Mouse (Mus musculus): Measurements from ENCODE around the gene Lin7b. TPM values are rescaled to one million over a fixed set of nuclear protein-coding genes. Genes with fewer than 3 reads are reported as not detected.

Lin7b gene
- polyA plus RNA-seq (2012; ENCODE audit: insufficient read depth, low replicate concordance) = 4.1 TPM in 1 of 2 replicates, not detected in the other

GRCm38 (mm10) chr7:45370475-45371311, at the start of gene Lin7b:
Gene Lin7b (minus strand): TSS chr7:45370583.
- Histone ChIP-seq H3K27me3 (replicated peaks) (peaks cover 40% of the 10 kb centered on the region), H3K4me3 (replicated peaks) (peak within 1 kb of the TSS; percentile 92), H3K9me3 (no peaks in the 10 kb centered on the region), H3K4me1 (peaks cover 66% of the 10 kb centered on the region), H3K36me3 (replicated peaks; ENCODE audit: low read length) (peaks cover 40% of the 10 kb centered on the region)
- TF ChIP-seq FLI1 (IDR thresholded peaks at IDR 0.05; ENCODE audit: low read length) (no peak), GATA1 (IDR thresholded peaks at IDR 0.05; ENCODE audit: borderline replicate concordance, low read length) (no peak)

- peaks cover 66% of the 10 kb centered on the region for H3K27me3 ChIP-seq (replicated peaks)
These were observed 47.6 kb upstream of the Lin7b start for GRCm38 (mm10) chr7:45417962-45418492.

GRCm38 (mm10) chr7:45415636-45416035, 45.3 kb upstream of the Lin7b start:
- Histone ChIP-seq H3K36me3 (replicated peaks; ENCODE audit: low read length) (peaks cover 9% of the 10 kb centered on the region), H3K27me3 (replicated peaks) (peaks cover 86% of the 10 kb centered on the region), H3K4me1 (peaks cover 46% of the 10 kb centered on the region), H3K9me3 (no peaks in the 10 kb centered on the region), H3K4me3 (replicated peaks) (peak overlapping the region; percentile 82)
- TF ChIP-seq GATA1 (IDR thresholded peaks at IDR 0.05; ENCODE audit: borderline replicate concordance, low read length) (no peak), FLI1 (IDR thresholded peaks at IDR 0.05; ENCODE audit: low read length) (no peak)

More at GRCm38 (mm10) chr7:45417962-45418492, 47.6 kb upstream of the Lin7b start:
- peaks cover 41% of the 10 kb centered on the region for H3K4me1 ChIP-seq
- TF ChIP-seq FLI1 (IDR thresholded peaks at IDR 0.05; ENCODE audit: low read length) = no peak
- no peak for TF ChIP-seq GATA1 (IDR thresholded peaks at IDR 0.05; ENCODE audit: borderline replicate concordance, low read length)
- H3K9me3 ChIP-seq = no peaks in the 10 kb centered on the region
- H3K36me3 ChIP-seq (replicated peaks; ENCODE audit: low read length) = peaks cover 33% of the 10 kb centered on the region
- no peak overlapping the region for H3K4me3 ChIP-seq (replicated peaks)

GRCm38 (mm10) chr7:45414740-45415224, 44.4 kb upstream of the Lin7b start:
- Histone ChIP-seq H3K36me3 (replicated peaks; ENCODE audit: low read length) (peaks cover under 1% of the 10 kb centered on the region), H3K9me3 (no peaks in the 10 kb centered on the region)
- TF ChIP-seq GATA1 (IDR thresholded peaks at IDR 0.05; ENCODE audit: borderline replicate concordance, low read length) = no peak
- no peak for TF ChIP-seq FLI1 (IDR thresholded peaks at IDR 0.05; ENCODE audit: low read length)

GRCm38 (mm10) chr7:45413864-45414739, 43.7 kb upstream of the Lin7b start:
- H3K4me1 ChIP-seq = peaks cover 46% of the 10 kb centered on the region
- no peaks in the 10 kb centered on the region for H3K9me3 ChIP-seq
- peaks cover 95% of the 10 kb centered on the region for H3K27me3 ChIP-seq (replicated peaks)
- TF ChIP-seq GATA1 (IDR thresholded peaks at IDR 0.05; ENCODE audit: borderline replicate concordance, low read length) = no peak
- no peaks in the 10 kb centered on the region for H3K36me3 ChIP-seq (replicated peaks; ENCODE audit: low read length)
- H3K4me3 ChIP-seq (replicated peaks) = peak overlapping the region; percentile 89

More at GRCm38 (mm10) chr7:45414740-45415224, 44.4 kb upstream of the Lin7b start:
- Histone ChIP-seq H3K27me3 (replicated peaks) (peaks cover 95% of the 10 kb centered on the region), H3K4me1 (peaks cover 46% of the 10 kb centered on the region), H3K4me3 (replicated peaks) (no peak overlapping the region)

DNA sequence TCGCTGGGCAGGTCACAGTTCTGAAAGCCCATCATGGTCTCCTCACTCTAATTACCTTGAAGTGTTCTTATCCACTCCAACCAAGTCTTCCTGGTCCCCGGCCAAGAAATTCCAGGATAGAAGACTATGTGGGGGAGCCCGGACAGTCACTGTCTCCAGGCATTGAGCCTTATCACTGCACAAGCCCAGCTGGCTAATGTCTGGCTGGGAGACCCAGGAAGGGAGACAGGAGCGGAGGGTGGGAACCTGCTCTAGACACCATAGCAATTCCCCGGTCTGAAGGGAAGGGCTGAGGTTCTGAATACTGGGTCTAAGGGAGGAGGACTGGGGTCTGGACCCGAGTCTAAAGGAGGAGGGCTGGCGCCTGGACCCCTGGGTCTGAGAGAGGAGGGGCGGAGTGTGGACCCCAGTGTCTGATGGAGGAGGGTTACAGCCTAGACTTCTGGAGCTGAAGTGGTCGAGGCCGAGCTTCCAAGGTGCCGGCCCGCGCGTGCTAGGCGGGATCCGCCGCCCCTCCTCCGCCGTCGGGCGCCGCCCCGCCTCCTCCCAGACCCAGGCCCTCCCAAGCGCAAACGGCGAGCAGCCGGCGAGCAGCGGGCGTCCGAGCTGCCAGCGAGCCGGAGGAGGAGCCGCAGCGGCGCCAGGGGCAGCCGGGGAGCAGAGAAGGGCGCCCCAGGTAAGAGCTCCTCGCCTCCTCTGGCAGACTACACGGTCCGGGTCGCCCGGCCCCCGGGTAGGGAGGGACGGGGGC, 42.9 kb upstream of the Lin7b start, which contains the start of gene Ntf5:
Gene Ntf5, plus strand, starts transcription at position 583 of the 751 bp plus-strand sequence.
- Histone ChIP-seq H3K9me3 (no peaks in the 10 kb centered on the region), H3K4me1 (peaks cover 45% of the 10 kb centered on the region), H3K36me3 (replicated peaks; ENCODE audit: low read length) (no peaks in the 10 kb centered on the region), H3K27me3 (replicated peaks) (peaks cover 95% of the 10 kb centered on the region), H3K4me3 (replicated peaks) (peak within 1 kb of the TSS; percentile 89)
- TF ChIP-seq GATA1 (IDR thresholded peaks at IDR 0.05; ENCODE audit: borderline replicate concordance, low read length) (no peak), FLI1 (IDR thresholded peaks at IDR 0.05; ENCODE audit: low read length) (no peak)

DNA sequence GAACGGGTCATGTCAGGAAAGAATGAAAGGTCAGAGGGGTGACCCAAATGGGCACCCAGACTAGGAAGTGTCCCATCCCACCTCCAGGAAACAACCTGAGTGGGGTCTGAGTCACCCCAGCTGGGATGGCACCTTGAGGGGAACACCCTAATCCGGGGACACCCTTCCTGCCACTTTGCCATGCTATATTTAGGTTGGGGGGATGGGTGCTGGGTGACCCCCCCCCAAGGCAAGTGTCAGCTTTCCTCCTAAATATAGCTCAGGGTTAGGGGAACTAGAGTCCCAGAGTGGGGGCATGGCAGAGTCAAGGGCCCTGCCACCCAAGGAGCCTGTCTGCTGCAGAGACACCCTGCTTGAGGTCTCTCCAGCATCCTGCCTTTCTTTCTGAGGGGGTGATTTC, 42.0 kb upstream of the Lin7b start:
- H3K36me3 ChIP-seq (replicated peaks; ENCODE audit: low read length) = no peaks in the 10 kb centered on the region
- H3K4me3 ChIP-seq (replicated peaks) = no peak overlapping the region
- peaks cover 95% of the 10 kb centered on the region for H3K27me3 ChIP-seq (replicated peaks)
- no peak for TF ChIP-seq GATA1 (IDR thresholded peaks at IDR 0.05; ENCODE audit: borderline replicate concordance, low read length)
- TF ChIP-seq FLI1 (IDR thresholded peaks at IDR 0.05; ENCODE audit: low read length) = no peak
- H3K9me3 ChIP-seq = no peaks in the 10 kb centered on the region; the same call in 1 of the 2 replicates
- peaks cover 44% of the 10 kb centered on the region for H3K4me1 ChIP-seq

- Histone ChIP-seq H3K9me3 (no peaks in the 10 kb centered on the region; the same call in 1 of the 2 replicates), H3K36me3 (replicated peaks; ENCODE audit: low read length) (no peaks in the 10 kb centered on the region), H3K4me1 (peaks cover 56% of the 10 kb centered on the region), H3K4me3 (replicated peaks) (no peak overlapping the region), H3K27me3 (replicated peaks) (peaks cover 92% of the 10 kb centered on the region)
- TF ChIP-seq GATA1 (IDR thresholded peaks at IDR 0.05; ENCODE audit: borderline replicate concordance, low read length) (no peak), FLI1 (IDR thresholded peaks at IDR 0.05; ENCODE audit: low read length) (no peak)
These were observed 39.2 kb upstream of the Lin7b start for GRCm38 (mm10) chr7:45409497-45410163.
